Mouse (Mus musculus) embryonic fibroblast, embryonic 13.5 days (primary cell): ENCODE measurements around the gene Pcca.

Source experiments
- CTCF ChIP-seq: IDR thresholded peaks from 2 replicates; pipeline ENCODE4 v1.5.1; 2011; ENCODE audit warnings: mild to moderate bottlenecking, control low read depth, low read length, moderate library complexity, borderline replicate concordance; ENCODE audit not compliant: insufficient read depth
- POLR2A ChIP-seq: IDR thresholded peaks from 2 replicates; pipeline ENCODE4 v1.6.1; 2011; ENCODE audit warnings: low read depth, mild to moderate bottlenecking, control low read depth, low read length, moderate library complexity

- TF ChIP-seq POLR2A (no peak), CTCF (no peak)
Observed at GRCm38 (mm10) chr14:122859792-122860191, 325.7 kb downstream of the Pcca start.
